Mouse (Mus musculus) Patski (cell line): ENCODE results near the gene Slc27a2. TPM values are rescaled to one million over a fixed set of nuclear protein-coding genes. Genes with fewer than 3 reads are reported as not detected.

Experiments
- ATAC-seq: fragments of 100-300 bp; one replicate; pipeline ENCODE4 v1.8.0; 2021
- CTCF ChIA-PET: fragments of 350-600 bp; sonication (Branson Sonifier 250); formaldehyde crosslinking; loops from one replicate; lab custom pipeline; 2022; ENCODE audit warnings: inconsistent platforms; lab: Charles Lee
- POLR2A ChIA-PET: fragments of 350-600 bp; sonication (Branson Sonifier 250); formaldehyde crosslinking; loops from one replicate; lab custom pipeline; 2022; ENCODE audit warnings: antibody characterized with exemption, inconsistent platforms; lab: Charles Lee
- DNase-seq: peaks from one replicate; pipeline ENCODE4 v3.0.0-alpha.2; 2011; ENCODE audit warnings: low read depth, low spot score
- H3K27me3 ChIP-seq: fragments of 371-371 bp; one replicate; pipeline ENCODE4 v1.5.1; 2021
- CTCF ChIP-seq: fragments of 100-300 bp; IDR thresholded peaks from one replicate; pipeline ENCODE4 v1.5.1; 2021
- in situ Hi-C: fragments of 300-500 bp; cut with MboI; formaldehyde crosslinking; loops from 3 replicates; pipeline ENCODE4 v1.11.1; 2018; ENCODE audit warnings: low pct_unique_long_range_greater_than_20kb, mixed read lengths
- polyA plus RNA-seq: library from polyadenylated mRNA; unstranded; gene quantifications from one replicate; pipeline ENCODE4 v1.2.3, GENCODE M21; 2021

The Slc27a2 gene
- polyA plus RNA-seq, 1 experiment from 2014 or later, result not detected

DNA sequence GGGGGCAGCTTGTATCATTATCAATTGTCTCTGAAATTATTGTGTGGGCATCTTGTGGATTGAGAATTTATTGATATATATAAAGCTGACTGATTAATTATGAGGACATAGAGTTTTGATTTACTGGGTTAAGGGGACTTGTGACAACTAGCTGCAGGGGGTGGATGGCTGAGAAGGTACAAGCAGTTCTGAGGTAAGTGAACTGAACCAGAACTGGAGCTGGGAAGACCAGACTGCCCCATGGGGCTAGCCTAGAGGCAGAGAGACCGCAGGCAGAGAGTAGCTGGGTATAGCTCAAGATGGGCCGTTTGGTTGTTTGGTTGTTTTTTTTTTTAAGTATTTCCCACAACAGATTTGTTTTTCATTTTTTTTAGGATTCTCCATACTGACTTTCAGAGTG is 27.9 kb upstream of the Slc27a2 start:
- no peak for TF ChIP-seq CTCF
- ChIA-PET CTCF (no interaction called here), POLR2A (interaction anchor here (1.2 kb wide), 1 partner anchor 12 kb away, joined by 3 read pairs; no protein-coding TSS in a partner anchor)
- in situ Hi-C loops, result loop anchor here (10.0 kb wide), 1 partner anchor 159 kb away; no protein-coding TSS in a partner anchor
- no peak for DNase-seq
- no peaks in the 10 kb centered on the region for H3K27me3 ChIP-seq
- no peak for ATAC-seq

DNA sequence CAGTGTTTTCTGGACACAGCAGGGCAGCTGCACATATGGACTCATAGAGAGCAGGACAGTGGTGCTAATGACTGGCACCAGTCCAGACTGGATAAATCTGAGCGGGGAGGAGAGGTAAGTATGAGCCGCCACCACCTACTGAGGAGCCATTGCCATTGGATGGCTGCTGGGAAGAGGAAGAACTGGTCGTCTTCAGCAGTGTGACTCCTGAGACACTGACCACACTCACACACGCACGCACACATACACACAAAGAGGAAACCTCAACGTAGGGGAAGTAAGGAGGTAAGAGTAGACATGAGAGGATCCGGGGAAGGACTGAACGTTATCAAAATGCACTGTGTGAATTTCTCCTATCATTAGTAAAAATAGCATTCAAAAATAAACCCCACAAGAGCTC is 24.7 kb upstream of the Slc27a2 start:
- no peak for TF ChIP-seq CTCF
- POLR2A ChIA-PET, result no interaction called here
- H3K27me3 ChIP-seq, result no peaks in the 10 kb centered on the region
- no peak for DNase-seq
- no peak for ATAC-seq
- in situ Hi-C loops, result loop anchor here (10.0 kb wide), 1 partner anchor 163 kb away; no protein-coding TSS in a partner anchor
- CTCF ChIA-PET, result interaction anchor here (0.8 to 1.4 kb wide), 3 partner anchors 13 to 26 kb away, joined by 3 to 5 read pairs (median 3); no protein-coding TSS in a partner anchor

DNA sequence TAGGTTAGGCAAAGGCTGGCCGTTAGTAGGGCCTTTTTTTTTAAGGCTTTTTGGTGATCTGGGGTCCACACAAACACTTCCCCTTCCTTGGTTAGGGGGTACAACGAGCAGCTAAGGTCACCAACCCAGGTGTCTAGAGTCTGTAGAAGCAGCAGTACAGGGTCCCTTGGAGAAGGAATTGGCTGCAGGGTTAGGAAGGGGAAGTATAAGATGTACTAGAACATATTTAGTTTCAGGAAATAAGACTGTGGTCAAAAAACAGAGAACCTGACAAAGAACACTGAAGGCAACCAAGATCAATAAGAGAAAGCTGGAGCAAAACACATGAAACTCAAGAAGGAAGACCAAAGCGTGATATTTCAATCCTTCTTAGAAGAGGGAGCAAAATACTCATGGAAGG is 21.6 kb upstream of the Slc27a2 start:
- no peak for TF ChIP-seq CTCF
- DNase-seq (no peak), ATAC-seq (no peak)
- H3K27me3 ChIP-seq, result peaks cover 4% of the 10 kb centered on the region
- in situ Hi-C loops, result no loop called here
- POLR2A ChIA-PET, result no interaction called here
- CTCF ChIA-PET, result no interaction called here

DNA sequence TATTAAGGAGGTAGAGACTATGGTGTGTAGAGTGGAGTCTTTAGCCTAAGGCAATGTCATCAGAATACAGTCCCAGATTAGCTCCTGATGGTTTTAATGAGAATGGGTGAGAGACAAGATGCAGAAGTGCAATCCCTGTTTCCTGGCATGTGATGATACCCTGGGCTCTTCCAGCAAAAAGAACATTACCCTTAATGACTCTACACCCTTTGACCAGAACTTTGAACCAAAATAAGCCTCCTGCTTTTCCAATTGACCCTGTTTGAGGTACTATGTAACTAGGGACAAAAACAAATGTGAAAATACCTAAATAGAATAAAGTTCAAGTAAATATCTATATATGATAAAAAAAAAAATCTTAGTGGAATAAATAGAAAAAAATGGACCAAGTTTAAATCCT is 14.6 kb upstream of the Slc27a2 start:
- in situ Hi-C loops, result no loop called here
- DNase-seq (no peak), ATAC-seq (no peak)
- POLR2A ChIA-PET, result interaction anchor here (0.6 kb wide), 1 partner anchor 18 kb away, joined by 3 read pairs; no protein-coding TSS in a partner anchor
- TF ChIP-seq CTCF, result no peak
- peaks cover 19% of the 10 kb centered on the region for H3K27me3 ChIP-seq
- CTCF ChIA-PET, result no interaction called here

DNA sequence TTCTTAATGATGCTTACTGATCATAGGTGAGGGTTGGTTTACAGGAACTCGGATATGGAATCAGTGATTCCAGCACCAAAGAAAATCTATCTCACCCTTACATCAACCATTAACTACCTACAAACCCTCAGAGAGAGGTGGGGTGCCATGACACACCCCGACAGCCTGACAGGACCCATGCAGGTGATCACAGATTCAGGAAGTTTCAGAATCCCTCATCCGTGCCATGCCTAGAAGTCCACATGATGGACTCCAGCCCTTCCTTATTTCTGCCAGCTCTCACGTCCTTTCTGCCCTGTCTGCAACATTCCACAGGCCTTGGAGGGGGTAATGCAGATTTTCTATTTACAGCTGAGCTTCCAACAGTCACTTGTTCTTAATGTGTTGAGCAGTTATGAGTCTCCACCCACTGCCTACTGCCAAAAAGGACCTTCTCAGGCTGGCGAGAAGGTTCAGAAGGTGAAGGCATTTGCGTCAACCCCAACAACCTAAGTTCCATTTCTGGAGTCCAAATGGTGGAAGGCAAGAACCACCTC is 11.7 kb upstream of the Slc27a2 start:
- POLR2A ChIA-PET, result no interaction called here
- ATAC-seq (no peak), DNase-seq (no peak)
- in situ Hi-C loops, result no loop called here
- no peak for TF ChIP-seq CTCF
- H3K27me3 ChIP-seq, result peaks cover 16% of the 10 kb centered on the region
- CTCF ChIA-PET, result interaction anchor here (0.9 to 1.2 kb wide), 3 partner anchors 9 to 87 kb away, joined by 3 to 5 read pairs (median 3); no protein-coding TSS in a partner anchor

DNA sequence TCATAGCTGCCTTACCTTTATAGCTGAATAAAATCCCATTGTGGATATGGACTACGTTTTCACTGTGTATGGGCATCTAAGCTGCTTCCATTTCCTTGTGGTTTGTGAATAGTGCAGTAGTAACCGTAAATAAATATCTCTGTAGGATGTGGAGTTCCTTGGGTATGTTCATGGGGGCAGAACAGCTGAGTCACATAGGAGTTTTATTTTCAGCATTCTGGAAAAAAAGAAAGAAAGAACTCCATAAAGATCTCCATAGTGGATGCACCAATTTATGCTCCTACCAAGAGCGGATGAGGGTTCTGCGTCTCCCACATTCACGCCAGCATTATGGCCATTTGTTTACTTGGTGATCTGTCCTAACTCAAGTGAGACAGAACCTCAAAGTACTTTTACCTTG is 10.0 kb upstream of the Slc27a2 start:
- ChIA-PET POLR2A (no interaction called here), CTCF (no interaction called here)
- DNase-seq, result no peak
- in situ Hi-C loops, result no loop called here
- no peak for TF ChIP-seq CTCF
- no peak for ATAC-seq
- H3K27me3 ChIP-seq, result peaks cover 9% of the 10 kb centered on the region

DNA sequence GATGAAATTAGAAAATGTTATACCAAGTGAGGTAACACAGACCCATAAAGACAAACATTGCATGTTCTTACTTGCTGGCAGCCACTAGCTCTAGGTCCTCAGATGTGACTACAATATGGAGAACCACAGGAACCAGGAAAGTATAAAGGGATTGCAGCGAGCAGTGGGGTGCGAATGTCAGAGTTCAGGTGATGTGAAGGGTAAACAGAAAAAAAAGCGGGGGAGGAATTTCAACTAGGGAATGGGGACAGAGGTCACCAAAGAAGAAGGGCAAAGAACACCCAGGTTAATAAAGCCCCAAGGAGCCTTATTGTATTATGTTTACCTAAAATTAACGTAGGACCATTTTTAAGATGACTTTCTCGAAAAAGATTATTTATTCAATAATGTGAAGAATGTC is 6.9 kb upstream of the Slc27a2 start:
- in situ Hi-C loops, result no loop called here
- DNase-seq, result no peak
- TF ChIP-seq CTCF, result no peak
- ChIA-PET POLR2A (no interaction called here), CTCF (no interaction called here)
- ATAC-seq, result no peak
- H3K27me3 ChIP-seq, result peaks cover 13% of the 10 kb centered on the region

DNA sequence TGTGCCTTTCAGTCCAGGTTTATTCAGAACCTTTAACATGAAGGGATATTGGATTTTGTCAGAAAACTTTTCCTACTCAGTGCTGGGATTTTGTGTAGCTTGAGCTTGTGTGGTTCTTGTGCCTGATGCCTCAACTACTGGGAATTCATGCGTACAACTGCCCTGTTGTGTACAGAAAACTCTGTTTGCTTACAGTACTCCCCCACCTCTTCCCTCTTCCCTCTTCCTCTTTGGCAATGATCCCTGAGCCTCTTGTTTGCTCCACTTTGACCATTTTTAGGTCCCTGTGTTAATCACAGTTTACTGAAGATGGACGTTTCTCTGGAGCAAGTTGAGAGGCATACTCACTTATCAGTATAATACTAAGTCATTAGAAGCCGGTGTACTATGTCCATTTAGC is 5.8 kb upstream of the Slc27a2 start:
- POLR2A ChIA-PET, result no interaction called here
- CTCF ChIA-PET, result interaction anchor here (1.3 to 1.5 kb wide), 2 partner anchors 19 to 118 kb away, joined by 3 read pairs; no protein-coding TSS in a partner anchor

DNA sequence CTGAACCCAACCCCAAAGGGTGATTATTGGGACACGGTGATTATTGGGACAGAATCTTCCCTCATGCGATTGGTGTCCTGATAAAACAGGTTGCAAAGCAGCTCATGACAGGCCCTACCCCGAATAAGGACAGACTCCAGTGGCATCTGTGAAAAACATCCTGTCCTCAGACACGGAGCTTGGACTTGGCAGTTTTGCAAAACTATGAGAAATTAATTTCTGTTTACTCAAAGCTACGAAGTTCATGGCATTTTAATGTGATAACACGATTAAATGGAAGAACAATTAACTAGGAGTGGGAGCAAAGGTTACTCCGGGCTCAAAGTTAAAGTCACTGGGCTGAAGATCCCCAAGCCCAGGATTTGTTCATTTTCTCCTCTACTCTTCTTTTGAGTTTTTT is 2.5 kb upstream of the Slc27a2 start:
- in situ Hi-C loops, result no loop called here
- H3K27me3 ChIP-seq, result peaks cover 35% of the 10 kb centered on the region
- POLR2A ChIA-PET, result interaction anchor here (0.5 kb wide), 1 partner anchor 15 kb away, joined by 3 read pairs; no protein-coding TSS in a partner anchor
- ATAC-seq (no peak), DNase-seq (no peak)
- no peak for TF ChIP-seq CTCF
- CTCF ChIA-PET, result no interaction called here

More for the DNA sequence above, 5.8 kb upstream of the Slc27a2 start:
- no peak for TF ChIP-seq CTCF
- DNase-seq, result no peak
- in situ Hi-C loops, result no loop called here
- no peak for ATAC-seq
- H3K27me3 ChIP-seq, result peaks cover 13% of the 10 kb centered on the region

DNA sequence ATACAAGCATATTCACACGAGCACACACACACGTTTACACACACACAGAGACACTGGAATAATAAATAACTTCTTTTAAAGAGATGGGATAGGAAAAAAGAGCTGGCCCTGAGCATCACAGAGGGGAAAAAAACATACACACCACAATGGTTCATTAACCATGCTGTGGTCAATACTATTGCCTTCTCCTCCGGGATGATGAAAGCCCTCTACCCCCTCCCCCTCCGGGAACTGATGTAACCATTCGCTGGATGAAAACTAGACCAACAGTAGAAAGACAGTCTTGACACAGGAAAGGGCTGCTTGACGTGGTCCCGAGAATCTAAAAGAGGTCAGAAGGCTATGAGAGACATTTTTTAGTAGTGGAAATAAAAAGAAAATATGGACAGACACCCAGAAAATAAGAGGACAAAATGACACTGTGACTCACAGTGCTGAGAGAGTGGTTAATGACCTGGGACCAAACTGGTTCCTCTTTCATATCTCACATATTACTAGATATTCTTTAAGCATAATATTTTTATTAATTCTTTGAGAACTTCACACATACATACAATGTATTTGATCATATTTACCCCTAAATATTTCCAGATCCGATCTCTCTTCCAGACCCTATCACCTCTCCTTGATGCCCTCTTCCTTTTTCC is 840 bp upstream of the Slc27a2 start:
- DNase-seq, result no peak
- peaks cover 43% of the 10 kb centered on the region for H3K27me3 ChIP-seq
- TF ChIP-seq CTCF, result no peak
- no peak for ATAC-seq
- in situ Hi-C loops, result no loop called here
- CTCF ChIA-PET, result no interaction called here
- POLR2A ChIA-PET, result no interaction called here

DNA sequence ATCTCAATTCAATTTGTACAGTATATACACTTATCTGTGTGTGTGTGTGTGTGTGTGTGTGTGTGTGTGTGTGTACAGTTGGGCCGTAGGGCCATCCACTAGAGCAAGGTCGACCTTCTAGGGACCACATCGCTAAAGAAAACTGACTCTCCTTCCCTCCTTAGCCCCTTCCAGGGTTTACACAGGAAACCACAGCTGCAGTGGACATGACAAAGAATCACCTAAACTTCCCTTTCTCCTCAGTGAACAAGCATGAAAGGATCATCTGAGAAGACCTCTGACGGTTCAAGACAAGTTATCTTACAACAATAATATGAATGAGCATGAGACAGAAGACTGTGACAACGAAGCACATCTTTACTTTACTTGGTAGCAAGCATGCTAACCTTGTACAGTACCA is 311 bp upstream of the Slc27a2 start:
- no peak for ATAC-seq
- TF ChIP-seq CTCF, result no peak
- in situ Hi-C loops, result no loop called here
- DNase-seq, result no peak
- CTCF ChIA-PET, result no interaction called here
- H3K27me3 ChIP-seq, result peaks cover 43% of the 10 kb centered on the region
- POLR2A ChIA-PET, result no interaction called here
